Mouse (Mus musculus) liver, embryonic 14.5 days (tissue): ENCODE data around the gene Zfp598.
"Not testable (repeated sequence)": the region's sequence is repeated elsewhere in the genome, so short reads cannot be mapped to it uniquely, and the experiment has no call there.

Experiments used
- CTCF ChIP-seq: IDR thresholded peaks from 2 replicates; pipeline ENCODE4 v1.5.1; 2016; ENCODE audit warnings: antibody characterized with exemption, low read depth, control low read depth
- EP300 ChIP-seq: IDR thresholded peaks from 2 replicates; pipeline ENCODE4 v1.6.1; 2016; ENCODE audit warnings: antibody characterized with exemption, low read depth

GRCm38 (mm10) chr17:24720616-24721015, 51.1 kb downstream of the Zfp598 start:
- TF ChIP-seq CTCF, EP300: not testable (repeated sequence)
